Mouse (Mus musculus): Measurements from ENCODE around the gene Atp2c1. TPM values are rescaled to one million over a fixed set of nuclear protein-coding genes. Genes with fewer than 3 reads are reported as not detected.

Atp2c1 gene
- polyA plus RNA-seq, 1 experiment from 2014 or later, result 75.8 TPM

DNA sequence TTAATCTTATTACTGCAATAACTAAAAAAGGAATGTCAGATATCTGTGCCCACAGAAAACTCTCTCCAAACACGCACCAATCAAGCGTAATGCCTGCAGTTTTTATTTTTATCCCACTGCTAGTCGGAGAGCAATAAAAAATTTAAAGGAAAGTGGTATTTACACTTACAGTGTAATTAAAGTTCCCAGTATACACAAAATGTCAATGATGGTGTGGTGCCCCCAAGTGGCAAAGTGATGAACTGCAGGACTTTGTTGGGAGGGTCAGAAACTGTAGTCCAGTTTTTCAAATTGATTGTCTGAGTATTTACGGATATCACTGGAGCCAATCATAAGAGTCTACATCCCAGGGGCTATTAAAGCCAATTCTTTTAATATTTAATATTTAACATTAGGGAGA is 137.8 kb downstream of the Atp2c1 start:
- no peak overlapping the region for H3K9ac ChIP-seq (ENCODE audit: low read length)
- no peaks in the 10 kb centered on the region for H3K4me1 ChIP-seq (ENCODE audit: control insufficient read depth, insufficient read depth, low read length)
- ATAC-seq (0 out of 2 replicates have a peak, but pooled peaks have one; percentile 34), DNase-seq (ENCODE audit: low spot score) (peak; percentile 79)
- H3K4me2 ChIP-seq (ENCODE audit: low read length), result no peak overlapping the region
- H3K36me3 ChIP-seq (ENCODE audit: control insufficient read depth, insufficient read depth, low read length), result no peaks in the 10 kb centered on the region
- no peak overlapping the region for H3K27ac ChIP-seq (ENCODE audit: low read depth, low read length)
- 16% methylated on average over 4 of the region's 4 CpGs for WGBS
- no peaks in the 10 kb centered on the region for H3K27me3 ChIP-seq (replicated peaks; ENCODE audit: control insufficient read depth, insufficient read depth, low read length)
- H3K9me3 ChIP-seq (replicated peaks; ENCODE audit: control insufficient read depth, low read length), result no peaks in the 10 kb centered on the region
- no peak overlapping the region for H3K4me3 ChIP-seq (ENCODE audit: low read depth, low read length)

DNA sequence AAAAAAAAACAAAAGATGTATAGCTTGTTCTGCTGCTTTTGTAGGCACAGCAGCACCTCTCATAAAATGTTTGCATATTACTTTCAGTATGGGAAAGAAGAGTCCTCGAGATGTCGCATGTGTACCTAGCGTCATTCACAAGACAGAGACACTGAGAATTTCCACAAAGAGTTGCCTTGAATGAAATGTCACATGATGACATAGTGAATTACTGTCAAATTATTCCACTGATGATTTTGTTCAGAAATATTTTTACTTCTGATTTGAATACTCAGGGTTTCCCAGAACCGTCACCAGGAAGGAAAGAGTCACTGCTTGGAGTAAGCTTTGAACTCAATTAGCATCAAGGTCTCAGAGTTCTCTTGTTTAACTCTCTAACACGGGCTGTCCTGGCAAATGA is 139.7 kb downstream of the Atp2c1 start:
- Histone ChIP-seq H3K9ac (ENCODE audit: low read length) (no peak overlapping the region), H3K4me2 (ENCODE audit: low read length) (no peak overlapping the region), H3K27me3 (replicated peaks; ENCODE audit: control insufficient read depth, insufficient read depth, low read length) (no peaks in the 10 kb centered on the region), H3K4me1 (ENCODE audit: control insufficient read depth, insufficient read depth, low read length) (no peaks in the 10 kb centered on the region), H3K27ac (ENCODE audit: low read depth, low read length) (no peak overlapping the region), H3K36me3 (ENCODE audit: control insufficient read depth, insufficient read depth, low read length) (no peaks in the 10 kb centered on the region), H3K4me3 (ENCODE audit: low read depth, low read length) (no peak overlapping the region), H3K9me3 (replicated peaks; ENCODE audit: control insufficient read depth, low read length) (no peaks in the 10 kb centered on the region)
- 86% methylated on average over 5 of the region's 5 CpGs for WGBS
- DNase-seq (ENCODE audit: low spot score) (no peak), ATAC-seq (no peak)

DNA sequence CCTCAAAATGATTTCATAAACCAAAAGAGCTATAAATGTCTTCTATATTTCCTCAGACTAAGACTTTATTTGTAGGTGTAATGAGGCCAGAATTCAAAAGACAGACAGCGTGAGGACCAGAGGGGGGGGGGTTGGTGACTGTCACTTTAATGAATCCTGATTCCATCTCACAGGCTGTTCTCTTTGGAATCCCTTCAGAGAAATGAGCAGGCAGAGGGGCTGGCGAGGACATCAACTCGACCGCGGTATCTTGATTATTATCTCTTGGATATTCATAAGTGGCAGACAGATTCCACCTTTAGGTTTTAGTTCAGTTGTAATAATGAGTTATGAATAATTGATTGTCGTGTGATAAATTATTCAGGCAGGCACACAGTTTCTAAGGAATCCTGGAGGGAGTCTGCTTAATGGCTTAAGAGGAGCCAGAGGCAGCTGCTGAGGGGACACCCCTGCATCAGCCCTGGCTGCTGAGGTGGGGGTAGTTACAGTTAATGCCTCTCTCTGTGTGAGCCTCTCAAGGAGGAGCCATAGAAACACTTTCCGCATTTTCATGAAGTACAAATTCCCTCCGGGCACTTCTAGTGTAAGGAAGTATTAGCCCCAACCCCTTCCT is 147.5 kb downstream of the Atp2c1 start:
- DNase-seq (ENCODE audit: low spot score) (peak; percentile 54), ATAC-seq (peak; percentile 61)
- peak overlapping the region; percentile 21; the same call in 1 of the 2 replicates for H3K27ac ChIP-seq (ENCODE audit: low read depth, low read length)
- H3K4me2 ChIP-seq (ENCODE audit: low read length), result no peak overlapping the region
- H3K4me3 ChIP-seq (ENCODE audit: low read depth, low read length), result no peak overlapping the region
- no peaks in the 10 kb centered on the region for H3K36me3 ChIP-seq (ENCODE audit: control insufficient read depth, insufficient read depth, low read length)
- WGBS, result 56% methylated on average over 8 of the region's 8 CpGs
- H3K9ac ChIP-seq (ENCODE audit: low read length), result no peak overlapping the region
- H3K9me3 ChIP-seq (replicated peaks; ENCODE audit: control insufficient read depth, low read length), result no peaks in the 10 kb centered on the region
- peaks cover 4% of the 10 kb centered on the region for H3K4me1 ChIP-seq (ENCODE audit: control insufficient read depth, insufficient read depth, low read length)
- H3K27me3 ChIP-seq (replicated peaks; ENCODE audit: control insufficient read depth, insufficient read depth, low read length), result no peaks in the 10 kb centered on the region

DNA sequence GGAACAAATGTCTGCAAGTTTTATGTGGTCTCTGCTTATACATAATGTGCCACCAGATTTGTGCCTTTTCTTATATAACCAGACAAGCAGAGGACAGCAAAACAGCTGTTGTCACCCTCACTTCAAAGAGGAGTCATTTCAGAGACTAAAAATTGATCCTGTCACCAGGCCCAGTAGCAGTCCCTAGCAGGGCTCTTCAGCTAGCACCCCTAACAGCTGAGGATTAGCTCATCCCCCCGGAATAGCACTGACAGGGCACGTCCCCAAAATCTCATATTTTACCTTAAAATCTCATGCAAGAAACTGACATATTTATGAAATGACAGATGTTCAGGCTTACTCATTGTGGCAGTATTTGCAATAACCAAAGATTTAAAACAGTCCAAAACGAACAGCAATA is 149.5 kb downstream of the Atp2c1 start:
- peaks cover 4% of the 10 kb centered on the region for H3K4me1 ChIP-seq (ENCODE audit: control insufficient read depth, insufficient read depth, low read length)
- WGBS, result 79% methylated on average over 3 of the region's 3 CpGs
- no peak overlapping the region for H3K27ac ChIP-seq (ENCODE audit: low read depth, low read length)
- ATAC-seq, result no peak
- no peaks in the 10 kb centered on the region for H3K9me3 ChIP-seq (replicated peaks; ENCODE audit: control insufficient read depth, low read length)
- H3K9ac ChIP-seq (ENCODE audit: low read length), result no peak overlapping the region
- no peak overlapping the region for H3K4me2 ChIP-seq (ENCODE audit: low read length)
- DNase-seq (ENCODE audit: low spot score), result no peak
- no peak overlapping the region for H3K4me3 ChIP-seq (ENCODE audit: low read depth, low read length)
- no peaks in the 10 kb centered on the region for H3K36me3 ChIP-seq (ENCODE audit: control insufficient read depth, insufficient read depth, low read length)
- no peaks in the 10 kb centered on the region for H3K27me3 ChIP-seq (replicated peaks; ENCODE audit: control insufficient read depth, insufficient read depth, low read length)

DNA sequence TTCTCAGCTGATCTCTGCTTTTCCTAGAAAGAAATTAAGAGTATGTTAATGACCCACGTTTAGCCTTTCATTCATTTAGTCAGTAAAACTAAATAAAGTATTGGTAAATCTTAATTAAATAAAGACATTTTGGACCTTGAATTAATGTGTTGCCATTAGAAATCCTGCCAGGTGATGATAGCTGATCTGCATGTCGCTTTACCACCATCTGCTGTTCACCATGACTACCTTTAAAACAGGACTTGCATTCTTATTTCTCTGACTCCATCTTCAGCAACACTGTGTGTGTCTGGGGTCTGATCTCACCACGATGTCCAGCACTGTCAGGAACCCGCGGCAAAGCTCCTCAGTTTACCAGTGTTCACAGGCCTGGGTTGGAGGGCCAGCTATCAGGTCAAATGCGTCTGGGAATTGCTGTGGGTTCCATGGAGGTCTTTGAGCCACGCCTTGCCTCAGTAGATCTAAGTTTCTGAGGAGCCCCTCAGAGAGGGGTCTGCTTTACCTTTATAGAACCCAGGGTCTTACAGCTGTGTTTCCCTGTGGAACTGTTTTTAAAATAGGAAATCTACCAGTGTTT is 150.1 kb downstream of the Atp2c1 start:
- ATAC-seq (no peak), DNase-seq (ENCODE audit: low spot score) (peak; percentile 50)
- Histone ChIP-seq H3K36me3 (ENCODE audit: control insufficient read depth, insufficient read depth, low read length) (no peaks in the 10 kb centered on the region), H3K27ac (ENCODE audit: low read depth, low read length) (no peak overlapping the region), H3K4me2 (ENCODE audit: low read length) (no peak overlapping the region), H3K4me3 (ENCODE audit: low read depth, low read length) (no peak overlapping the region), H3K4me1 (ENCODE audit: control insufficient read depth, insufficient read depth, low read length) (peaks cover 4% of the 10 kb centered on the region), H3K9me3 (replicated peaks; ENCODE audit: control insufficient read depth, low read length) (no peaks in the 10 kb centered on the region), H3K9ac (ENCODE audit: low read length) (no peak overlapping the region), H3K27me3 (replicated peaks; ENCODE audit: control insufficient read depth, insufficient read depth, low read length) (no peaks in the 10 kb centered on the region)
- WGBS, result 80% methylated on average over 7 of the region's 7 CpGs

DNA sequence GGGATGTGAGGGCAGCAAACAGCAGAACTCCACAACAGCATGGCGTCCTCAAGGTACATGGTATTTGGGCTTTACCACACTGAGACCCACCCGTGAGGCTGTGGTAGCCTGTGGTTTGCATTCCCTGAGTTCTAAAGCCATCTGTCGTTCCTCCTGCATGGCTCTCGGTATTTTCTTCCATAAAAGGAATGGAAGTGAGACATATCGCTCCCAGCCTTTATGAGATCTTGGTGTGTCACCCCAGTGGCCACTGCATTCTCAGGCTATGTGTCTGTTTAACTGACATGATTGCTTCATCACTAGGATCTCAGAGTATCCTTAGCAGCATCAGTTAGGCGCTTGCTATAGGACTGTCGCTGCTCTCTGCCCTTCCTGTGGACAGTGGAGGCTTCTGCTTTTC is 150.7 kb downstream of the Atp2c1 start:
- H3K4me3 ChIP-seq (ENCODE audit: low read depth, low read length), result no peak overlapping the region
- H3K4me2 ChIP-seq (ENCODE audit: low read length), result no peak overlapping the region
- H3K27ac ChIP-seq (ENCODE audit: low read depth, low read length), result no peak overlapping the region
- no peaks in the 10 kb centered on the region for H3K27me3 ChIP-seq (replicated peaks; ENCODE audit: control insufficient read depth, insufficient read depth, low read length)
- 76% methylated on average over 7 of the region's 7 CpGs for WGBS
- no peaks in the 10 kb centered on the region for H3K36me3 ChIP-seq (ENCODE audit: control insufficient read depth, insufficient read depth, low read length)
- no peak for ATAC-seq
- DNase-seq (ENCODE audit: low spot score), result no peak
- H3K9ac ChIP-seq (ENCODE audit: low read length), result no peak overlapping the region
- H3K4me1 ChIP-seq (ENCODE audit: control insufficient read depth, insufficient read depth, low read length), result peaks cover 4% of the 10 kb centered on the region
- H3K9me3 ChIP-seq (replicated peaks; ENCODE audit: control insufficient read depth, low read length), result no peaks in the 10 kb centered on the region

DNA sequence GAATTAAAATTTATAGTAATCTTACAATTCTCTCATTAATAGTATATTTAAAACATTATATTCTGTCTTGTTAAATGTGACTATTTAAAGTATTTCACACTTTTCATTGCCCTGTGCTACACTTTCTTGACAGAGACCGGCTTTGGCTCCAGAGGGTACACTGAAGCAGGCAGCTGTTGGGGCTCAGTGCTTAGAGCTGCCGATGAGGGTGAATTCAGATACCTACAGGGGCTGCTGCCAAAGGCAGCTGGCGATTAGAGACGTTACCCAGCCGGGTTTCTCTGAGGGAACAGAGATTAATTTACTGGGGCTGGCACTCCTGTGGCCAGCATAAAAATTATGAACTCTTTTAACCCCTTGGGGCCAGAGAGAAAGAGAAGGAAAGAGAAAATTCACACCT is 152.8 kb downstream of the Atp2c1 start:
- no peaks in the 10 kb centered on the region for H3K27me3 ChIP-seq (replicated peaks; ENCODE audit: control insufficient read depth, insufficient read depth, low read length)
- DNase-seq (ENCODE audit: low spot score) (no peak), ATAC-seq (no peak)
- 60% methylated on average over 5 of the region's 5 CpGs for WGBS
- H3K4me2 ChIP-seq (ENCODE audit: low read length), result no peak overlapping the region
- H3K9ac ChIP-seq (ENCODE audit: low read length), result no peak overlapping the region
- no peaks in the 10 kb centered on the region for H3K9me3 ChIP-seq (replicated peaks; ENCODE audit: control insufficient read depth, low read length)
- no peaks in the 10 kb centered on the region for H3K36me3 ChIP-seq (ENCODE audit: control insufficient read depth, insufficient read depth, low read length)
- H3K27ac ChIP-seq (ENCODE audit: low read depth, low read length), result no peak overlapping the region
- no peak overlapping the region for H3K4me3 ChIP-seq (ENCODE audit: low read depth, low read length)
- H3K4me1 ChIP-seq (ENCODE audit: control insufficient read depth, insufficient read depth, low read length), result no peaks in the 10 kb centered on the region

DNA sequence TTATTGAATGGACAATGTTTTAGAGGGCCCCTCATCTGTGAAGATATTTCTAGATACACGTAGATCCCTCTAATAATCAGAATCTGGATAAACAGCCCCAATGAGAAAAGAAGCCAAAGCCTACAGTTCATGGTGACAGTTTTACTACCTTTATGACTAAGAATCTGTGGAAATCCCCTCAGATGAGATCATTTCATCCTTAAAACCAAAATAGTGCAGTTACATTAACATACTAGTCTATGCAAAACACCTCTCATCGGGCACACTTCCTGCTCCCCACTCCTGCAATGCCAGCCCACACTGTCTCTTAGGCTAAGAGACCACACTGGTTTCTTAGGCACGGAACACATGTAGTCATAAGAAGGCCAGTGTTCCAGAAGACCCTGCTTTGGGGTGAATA is 158.5 kb downstream of the Atp2c1 start:
- Histone ChIP-seq H3K4me3 (ENCODE audit: low read depth, low read length) (no peak overlapping the region), H3K4me1 (ENCODE audit: control insufficient read depth, insufficient read depth, low read length) (no peaks in the 10 kb centered on the region; the same call in 1 of the 2 replicates), H3K4me2 (ENCODE audit: low read length) (no peak overlapping the region), H3K9ac (ENCODE audit: low read length) (no peak overlapping the region), H3K36me3 (ENCODE audit: control insufficient read depth, insufficient read depth, low read length) (no peaks in the 10 kb centered on the region), H3K9me3 (replicated peaks; ENCODE audit: control insufficient read depth, low read length) (no peaks in the 10 kb centered on the region), H3K27ac (ENCODE audit: low read depth, low read length) (no peak overlapping the region), H3K27me3 (replicated peaks; ENCODE audit: control insufficient read depth, insufficient read depth, low read length) (no peaks in the 10 kb centered on the region)
- ATAC-seq, result no peak
- DNase-seq (ENCODE audit: low spot score), result no peak
- WGBS, result 88% methylated on average over 3 of the region's 3 CpGs

DNA sequence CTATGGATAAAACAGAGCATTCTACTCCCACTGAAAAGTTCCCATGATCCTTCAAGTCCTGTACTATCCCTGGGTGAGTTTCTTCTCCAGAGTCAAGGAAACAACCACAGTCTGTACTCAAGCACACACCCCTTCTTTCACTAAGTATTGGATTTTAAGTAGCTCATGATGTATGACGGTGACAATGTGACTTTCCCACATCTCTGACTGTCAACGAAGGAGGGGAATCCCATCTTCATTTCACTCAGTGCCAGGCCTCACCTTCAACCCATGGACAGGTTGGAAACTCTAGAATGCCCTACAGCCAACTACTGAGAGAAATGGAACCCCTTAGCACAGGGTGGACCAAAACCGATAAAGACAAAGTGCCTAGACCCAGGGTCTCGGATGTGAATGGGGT is 160.9 kb downstream of the Atp2c1 start:
- H3K27me3 ChIP-seq (replicated peaks; ENCODE audit: control insufficient read depth, insufficient read depth, low read length), result no peaks in the 10 kb centered on the region
- no peak for DNase-seq (ENCODE audit: low spot score)
- H3K4me3 ChIP-seq (ENCODE audit: low read depth, low read length), result no peak overlapping the region
- ATAC-seq, result no peak
- no peak overlapping the region for H3K27ac ChIP-seq (ENCODE audit: low read depth, low read length)
- H3K9me3 ChIP-seq (replicated peaks; ENCODE audit: control insufficient read depth, low read length), result no peaks in the 10 kb centered on the region
- H3K36me3 ChIP-seq (ENCODE audit: control insufficient read depth, insufficient read depth, low read length), result no peaks in the 10 kb centered on the region
- no peak overlapping the region for H3K4me2 ChIP-seq (ENCODE audit: low read length)
- H3K4me1 ChIP-seq (ENCODE audit: control insufficient read depth, insufficient read depth, low read length), result no peaks in the 10 kb centered on the region; the same call in 1 of the 2 replicates
- H3K9ac ChIP-seq (ENCODE audit: low read length), result no peak overlapping the region
- 92% methylated on average over 4 of the region's 4 CpGs for WGBS
